Mouse (Mus musculus): ENCODE measurements at regions not wholly inside any gene's neighbourhood (a gene's known extent, or its start where the extent isn't known, plus 50 kb on each side); places are given as distances from the start of the nearest gene placed in this dataset.

DNA sequence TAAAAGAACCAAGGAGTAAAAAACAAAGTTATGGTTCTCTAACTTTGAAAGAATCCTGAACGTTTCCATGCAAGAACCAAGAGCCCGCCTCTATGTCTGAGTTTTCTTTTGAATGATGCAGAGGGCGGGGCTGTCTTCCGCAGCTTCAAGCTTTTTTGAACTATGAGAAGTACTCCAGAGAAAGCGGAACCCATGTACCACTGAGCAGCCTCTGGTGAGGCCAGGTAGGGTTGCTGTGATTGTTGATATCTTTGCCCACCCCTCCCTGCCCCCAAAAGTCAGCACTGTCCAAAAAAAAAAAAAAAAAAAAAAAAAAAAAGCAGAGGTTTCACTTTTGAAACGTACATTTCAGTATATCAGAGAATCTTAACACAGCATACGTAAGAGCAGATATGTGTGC is 161.2 kb upstream of the Spdye4c start:
- Histone ChIP-seq H3K4me2 (ENCODE audit: low read length) (no peak overlapping the region; the same call in 1 of the 2 replicates), H3K4me1 (replicated peaks; ENCODE audit: insufficient read depth, low read length) (peaks cover 8% of the 10 kb centered on the region; the same call in 1 of the 2 replicates), H3K27me3 (ENCODE audit: insufficient read depth, low read length) (no peaks in the 10 kb centered on the region), H3K4me3 (replicated peaks; ENCODE audit: low read depth, low read length) (no peak overlapping the region), H3K27ac (no peak overlapping the region), H3K36me3 (ENCODE audit: insufficient read depth, low read length) (no peaks in the 10 kb centered on the region), H3K9ac (ENCODE audit: low read depth, low read length) (no peak overlapping the region), H3K9me3 (replicated peaks; ENCODE audit: low read length) (no peaks in the 10 kb centered on the region)
- DNase-seq (ENCODE audit: low spot score), result no peak
- no peak for ATAC-seq (replicated peaks; ENCODE audit: low FRiP score, low read depth)
- 61% methylated on average over 7 of the region's 7 CpGs for WGBS
- no peak for TF ChIP-seq CTCF (IDR thresholded peaks at IDR 0.05; ENCODE audit: low read depth)

DNA sequence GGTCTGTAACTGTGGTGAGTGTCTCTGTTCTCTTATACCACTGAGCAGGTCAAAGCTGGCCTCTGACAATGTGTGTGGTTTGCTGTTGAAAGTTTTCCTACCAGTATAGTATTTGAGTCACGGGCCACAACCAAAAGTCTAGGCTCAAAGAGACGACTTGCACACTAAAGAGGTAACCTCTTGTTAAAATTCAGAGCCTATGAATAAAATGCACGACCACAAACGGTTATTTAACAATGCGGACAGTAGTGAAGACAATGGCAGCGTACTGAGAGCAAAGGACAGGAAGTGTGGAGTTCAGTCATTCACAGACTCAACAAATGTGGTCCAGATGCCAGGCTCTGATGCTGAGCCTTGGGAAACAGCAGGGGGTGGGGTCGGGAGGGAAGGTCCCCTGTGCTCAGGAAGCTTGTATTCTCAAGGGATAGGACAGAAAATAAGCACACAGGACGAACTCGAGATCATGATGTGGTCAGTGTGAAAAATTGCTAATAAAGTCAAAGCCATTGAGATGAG is 160.2 kb upstream of the Spdye4c start:
- Histone ChIP-seq H3K4me3 (replicated peaks; ENCODE audit: low read depth, low read length) (no peak overlapping the region), H3K27ac (no peak overlapping the region), H3K27me3 (ENCODE audit: insufficient read depth, low read length) (no peaks in the 10 kb centered on the region), H3K4me2 (ENCODE audit: low read length) (no peak overlapping the region), H3K36me3 (ENCODE audit: insufficient read depth, low read length) (no peaks in the 10 kb centered on the region), H3K4me1 (replicated peaks; ENCODE audit: insufficient read depth, low read length) (peaks cover 8% of the 10 kb centered on the region; the same call in 1 of the 2 replicates), H3K9me3 (replicated peaks; ENCODE audit: low read length) (no peaks in the 10 kb centered on the region), H3K9ac (ENCODE audit: low read depth, low read length) (no peak overlapping the region)
- 66% methylated on average over 9 of the region's 9 CpGs for WGBS
- TF ChIP-seq CTCF (IDR thresholded peaks at IDR 0.05; ENCODE audit: low read depth), result no peak
- DNase-seq (ENCODE audit: low spot score), result no peak
- no peak for ATAC-seq (replicated peaks; ENCODE audit: low FRiP score, low read depth)

DNA sequence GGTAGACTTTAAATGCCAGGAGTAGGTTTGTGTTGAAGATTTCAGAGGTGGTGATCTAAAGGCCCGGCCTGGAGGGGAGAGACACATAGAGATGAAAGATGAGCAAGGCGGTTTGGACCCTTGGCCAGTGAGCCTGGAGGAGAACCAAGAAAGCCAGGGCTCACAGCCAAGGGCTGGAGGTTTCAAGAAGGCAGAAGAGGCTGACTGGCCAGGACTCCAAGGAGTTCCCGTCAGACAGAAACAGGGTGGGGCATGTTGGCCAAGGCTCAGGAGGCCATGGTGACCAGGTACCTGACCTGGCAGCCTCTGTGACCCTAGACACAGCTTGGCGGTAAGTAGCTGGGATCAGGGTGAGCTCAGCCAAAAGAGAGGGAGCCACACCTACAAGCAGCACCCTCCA is 159.3 kb upstream of the Spdye4c start:
- Histone ChIP-seq H3K4me3 (replicated peaks; ENCODE audit: low read depth, low read length) (no peak overlapping the region), H3K4me1 (replicated peaks; ENCODE audit: insufficient read depth, low read length) (peaks cover 8% of the 10 kb centered on the region; the same call in 1 of the 2 replicates), H3K4me2 (ENCODE audit: low read length) (no peak overlapping the region), H3K36me3 (ENCODE audit: insufficient read depth, low read length) (no peaks in the 10 kb centered on the region), H3K9me3 (replicated peaks; ENCODE audit: low read length) (no peaks in the 10 kb centered on the region), H3K9ac (ENCODE audit: low read depth, low read length) (no peak overlapping the region), H3K27me3 (ENCODE audit: insufficient read depth, low read length) (no peaks in the 10 kb centered on the region), H3K27ac (no peak overlapping the region)
- DNase-seq (ENCODE audit: low spot score) (no peak), ATAC-seq (replicated peaks; ENCODE audit: low FRiP score, low read depth) (no peak)
- 83% methylated on average over 4 of the region's 4 CpGs for WGBS
- TF ChIP-seq CTCF (IDR thresholded peaks at IDR 0.05; ENCODE audit: low read depth), result no peak

DNA sequence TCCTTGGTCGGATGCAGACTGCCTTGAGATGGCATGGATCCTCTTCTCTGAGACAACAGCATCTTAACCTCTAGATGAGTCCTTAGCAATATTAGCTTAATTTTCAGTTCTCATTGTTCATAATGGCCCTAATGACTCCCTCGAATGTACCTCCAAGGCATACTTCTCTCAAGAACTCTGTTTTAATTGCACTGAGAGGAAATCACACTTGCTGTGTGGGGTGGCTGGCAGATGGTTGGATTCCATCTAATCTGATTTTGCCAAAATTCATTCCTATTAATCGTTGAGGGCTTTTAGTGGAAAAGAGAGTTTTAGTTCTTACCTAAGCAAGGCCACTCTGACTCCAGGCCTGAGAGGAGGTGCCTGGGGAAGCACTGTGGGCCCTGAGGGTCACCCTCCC is 158.3 kb upstream of the Spdye4c start:
- Histone ChIP-seq H3K4me3 (replicated peaks; ENCODE audit: low read depth, low read length) (no peak overlapping the region), H3K9ac (ENCODE audit: low read depth, low read length) (no peak overlapping the region), H3K4me2 (ENCODE audit: low read length) (no peak overlapping the region), H3K4me1 (replicated peaks; ENCODE audit: insufficient read depth, low read length) (peaks cover 8% of the 10 kb centered on the region; the same call in 1 of the 2 replicates), H3K9me3 (replicated peaks; ENCODE audit: low read length) (no peaks in the 10 kb centered on the region), H3K36me3 (ENCODE audit: insufficient read depth, low read length) (no peaks in the 10 kb centered on the region), H3K27me3 (ENCODE audit: insufficient read depth, low read length) (no peaks in the 10 kb centered on the region), H3K27ac (no peak overlapping the region)
- DNase-seq (ENCODE audit: low spot score) (no peak), ATAC-seq (replicated peaks; ENCODE audit: low FRiP score, low read depth) (no peak)
- WGBS, result 89% methylated on average over 3 of the region's 3 CpGs
- TF ChIP-seq CTCF (IDR thresholded peaks at IDR 0.05; ENCODE audit: low read depth), result no peak

DNA sequence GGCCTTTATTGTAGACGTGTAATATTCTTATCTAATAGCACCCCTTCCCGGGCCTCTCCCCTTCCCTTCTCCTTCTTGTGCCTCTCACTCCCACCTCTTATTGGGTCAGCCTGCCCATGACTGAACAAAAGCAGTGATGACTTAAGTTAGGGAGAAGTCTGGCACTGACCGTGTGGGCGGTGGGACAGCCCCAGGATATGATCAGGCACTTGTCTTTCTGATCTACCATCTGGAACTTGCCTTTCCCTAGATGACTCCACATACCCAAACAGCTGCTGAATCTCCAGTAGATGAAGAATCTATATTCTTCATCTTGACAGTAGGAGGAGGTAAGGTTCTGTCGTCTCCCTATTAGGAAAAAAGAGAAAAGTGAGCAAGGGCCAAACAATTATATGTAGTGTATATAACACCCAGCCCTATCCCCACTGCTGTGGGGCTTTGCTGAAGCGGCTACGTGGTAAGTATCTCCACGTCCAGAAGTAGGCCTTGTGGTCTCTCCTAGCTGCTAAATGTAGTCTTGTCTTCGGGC is 157.4 kb upstream of the Spdye4c start:
- H3K36me3 ChIP-seq (ENCODE audit: insufficient read depth, low read length), result no peaks in the 10 kb centered on the region
- TF ChIP-seq CTCF (IDR thresholded peaks at IDR 0.05; ENCODE audit: low read depth), result no peak
- DNase-seq (ENCODE audit: low spot score) (no peak), ATAC-seq (replicated peaks; ENCODE audit: low FRiP score, low read depth) (no peak)
- no peak overlapping the region for H3K4me2 ChIP-seq (ENCODE audit: low read length)
- WGBS, result 71% methylated on average over 9 of the region's 9 CpGs
- peaks cover 9% of the 10 kb centered on the region; the same call in 1 of the 2 replicates for H3K4me1 ChIP-seq (replicated peaks; ENCODE audit: insufficient read depth, low read length)
- H3K4me3 ChIP-seq (replicated peaks; ENCODE audit: low read depth, low read length), result no peak overlapping the region
- H3K27me3 ChIP-seq (ENCODE audit: insufficient read depth, low read length), result no peaks in the 10 kb centered on the region
- no peak overlapping the region for H3K9ac ChIP-seq (ENCODE audit: low read depth, low read length)
- no peak overlapping the region for H3K27ac ChIP-seq
- H3K9me3 ChIP-seq (replicated peaks; ENCODE audit: low read length), result no peaks in the 10 kb centered on the region

DNA sequence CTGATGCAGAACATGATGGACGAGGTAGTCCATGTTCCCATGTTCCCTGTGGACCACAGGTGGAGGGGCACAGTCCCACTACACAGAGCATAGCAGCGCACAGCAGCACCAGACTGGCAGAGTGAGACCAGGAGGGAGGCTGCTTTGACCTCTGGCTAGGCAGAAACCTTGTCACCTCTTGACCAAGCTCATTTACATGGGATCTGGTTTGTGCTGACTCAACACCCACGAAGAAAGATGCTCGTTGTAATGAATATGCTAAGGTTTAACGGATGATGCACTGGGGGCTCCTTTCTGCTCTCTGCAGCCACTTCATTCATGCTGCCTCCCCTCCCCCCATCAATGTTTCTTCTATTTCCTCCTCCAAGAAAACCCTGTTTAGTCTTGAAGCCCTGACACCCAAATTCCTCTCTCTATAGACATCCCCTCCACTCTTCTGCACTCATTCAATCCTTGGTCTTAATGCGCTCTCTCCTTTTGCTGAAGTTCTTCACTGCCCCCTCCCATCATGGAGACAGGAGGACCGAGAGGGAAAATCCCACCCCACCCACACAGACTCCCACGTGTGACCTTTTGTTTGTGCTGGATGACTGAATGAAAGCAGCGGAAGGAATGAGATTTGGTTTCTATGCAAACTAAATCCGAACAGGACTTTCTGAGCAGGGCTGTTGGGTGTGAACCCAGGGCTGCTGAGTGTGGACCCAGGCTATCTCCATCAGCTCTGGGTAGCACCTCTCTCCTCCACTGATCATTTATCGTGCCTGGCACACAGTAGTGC is 156.6 kb upstream of the Spdye4c start:
- Histone ChIP-seq H3K9ac (ENCODE audit: low read depth, low read length) (no peak overlapping the region), H3K27me3 (ENCODE audit: insufficient read depth, low read length) (no peaks in the 10 kb centered on the region), H3K27ac (no peak overlapping the region), H3K9me3 (replicated peaks; ENCODE audit: low read length) (no peaks in the 10 kb centered on the region), H3K4me1 (replicated peaks; ENCODE audit: insufficient read depth, low read length) (0 out of 2 replicates have a peak, but pooled peaks cover 4% of the 10 kb centered on the region), H3K36me3 (ENCODE audit: insufficient read depth, low read length) (no peaks in the 10 kb centered on the region), H3K4me3 (replicated peaks; ENCODE audit: low read depth, low read length) (no peak overlapping the region), H3K4me2 (ENCODE audit: low read length) (no peak overlapping the region)
- WGBS, result 40% methylated on average over 11 of the region's 11 CpGs
- no peak for TF ChIP-seq CTCF (IDR thresholded peaks at IDR 0.05; ENCODE audit: low read depth)
- no peak for ATAC-seq (replicated peaks; ENCODE audit: low FRiP score, low read depth)
- peak; percentile 57 for DNase-seq (ENCODE audit: low spot score)

Data from kidney, postnatal 0 days (tissue).